Mouse (Mus musculus): ENCODE data around the gene Dnajc13. TPM values are rescaled to one million over a fixed set of nuclear protein-coding genes. Genes with fewer than 3 reads are reported as not detected.

Dnajc13 gene
- polyA plus RNA-seq, 1 experiment from 2014 or later = 20.4 TPM

GRCm38 (mm10) chr9:104251111-104251510 is 11.6 kb downstream of the Dnajc13 start:
- H3K9ac ChIP-seq (replicated peaks; ENCODE audit: low read length) = no peak overlapping the region
- H3K27me3 ChIP-seq (ENCODE audit: control insufficient read depth, insufficient read depth, low read length) = no peaks in the 10 kb centered on the region
- no peaks in the 10 kb centered on the region for H3K9me3 ChIP-seq (replicated peaks; ENCODE audit: control insufficient read depth, low read length)
- DNase-seq (ENCODE audit: low spot score) (no peak), ATAC-seq (replicated peaks; ENCODE audit: insufficient number of reproducible peaks, low FRiP score, low TSS enrichment, low read depth) (no peak)
- H3K4me2 ChIP-seq (ENCODE audit: low read depth, low read length) = no peak overlapping the region
- WGBS = 87% methylated on average over 8 of the region's 8 CpGs
- H3K4me3 ChIP-seq (ENCODE audit: low read depth, low read length) = no peak overlapping the region
- H3K27ac ChIP-seq (replicated peaks; ENCODE audit: low read depth, low read length) = no peak overlapping the region
- H3K4me1 ChIP-seq (ENCODE audit: control insufficient read depth, insufficient read depth, low read length) = no peaks in the 10 kb centered on the region
- H3K36me3 ChIP-seq (replicated peaks; ENCODE audit: control insufficient read depth, insufficient read depth, low read depth, low read length) = no peaks in the 10 kb centered on the region

GRCm38 (mm10) chr9:104247307-104247987 is 15.3 kb downstream of the Dnajc13 start:
- Histone ChIP-seq H3K36me3 (replicated peaks; ENCODE audit: control insufficient read depth, insufficient read depth, low read depth, low read length) (no peaks in the 10 kb centered on the region), H3K27ac (replicated peaks; ENCODE audit: low read depth, low read length) (no peak overlapping the region), H3K4me3 (ENCODE audit: low read depth, low read length) (no peak overlapping the region), H3K4me2 (ENCODE audit: low read depth, low read length) (no peak overlapping the region), H3K9ac (replicated peaks; ENCODE audit: low read length) (no peak overlapping the region), H3K4me1 (ENCODE audit: control insufficient read depth, insufficient read depth, low read length) (no peaks in the 10 kb centered on the region), H3K9me3 (replicated peaks; ENCODE audit: control insufficient read depth, low read length) (no peaks in the 10 kb centered on the region), H3K27me3 (ENCODE audit: control insufficient read depth, insufficient read depth, low read length) (no peaks in the 10 kb centered on the region)
- 81% methylated on average over 6 of the region's 6 CpGs for WGBS
- DNase-seq (ENCODE audit: low spot score) = no peak
- ATAC-seq (replicated peaks; ENCODE audit: insufficient number of reproducible peaks, low FRiP score, low TSS enrichment, low read depth) = no peak

GRCm38 (mm10) chr9:104243799-104244466 is 18.8 kb downstream of the Dnajc13 start:
- WGBS = 86% methylated on average over 9 of the region's 9 CpGs

GRCm38 (mm10) chr9:104240146-104240545 is 22.6 kb downstream of the Dnajc13 start:
- H3K4me1 ChIP-seq (ENCODE audit: control insufficient read depth, insufficient read depth, low read length) = no peaks in the 10 kb centered on the region
- DNase-seq (ENCODE audit: low spot score) (no peak), ATAC-seq (replicated peaks; ENCODE audit: insufficient number of reproducible peaks, low FRiP score, low TSS enrichment, low read depth) (no peak)
- no peak overlapping the region for H3K4me2 ChIP-seq (ENCODE audit: low read depth, low read length)
- H3K9me3 ChIP-seq (replicated peaks; ENCODE audit: control insufficient read depth, low read length) = no peaks in the 10 kb centered on the region
- no peak overlapping the region for H3K4me3 ChIP-seq (ENCODE audit: low read depth, low read length)
- H3K27ac ChIP-seq (replicated peaks; ENCODE audit: low read depth, low read length) = no peak overlapping the region
- H3K27me3 ChIP-seq (ENCODE audit: control insufficient read depth, insufficient read depth, low read length) = no peaks in the 10 kb centered on the region
- WGBS = 92% methylated on average over 7 of the region's 7 CpGs
- no peaks in the 10 kb centered on the region for H3K36me3 ChIP-seq (replicated peaks; ENCODE audit: control insufficient read depth, insufficient read depth, low read depth, low read length)
- H3K9ac ChIP-seq (replicated peaks; ENCODE audit: low read length) = no peak overlapping the region

More at GRCm38 (mm10) chr9:104243799-104244466, 18.8 kb downstream of the Dnajc13 start:
- H3K4me2 ChIP-seq (ENCODE audit: low read depth, low read length) = no peak overlapping the region
- H3K4me1 ChIP-seq (ENCODE audit: control insufficient read depth, insufficient read depth, low read length) = no peaks in the 10 kb centered on the region
- H3K9ac ChIP-seq (replicated peaks; ENCODE audit: low read length) = no peak overlapping the region
- H3K4me3 ChIP-seq (ENCODE audit: low read depth, low read length) = no peak overlapping the region
- no peaks in the 10 kb centered on the region for H3K9me3 ChIP-seq (replicated peaks; ENCODE audit: control insufficient read depth, low read length)
- H3K36me3 ChIP-seq (replicated peaks; ENCODE audit: control insufficient read depth, insufficient read depth, low read depth, low read length) = no peaks in the 10 kb centered on the region
- ATAC-seq (replicated peaks; ENCODE audit: insufficient number of reproducible peaks, low FRiP score, low TSS enrichment, low read depth) = no peak
- H3K27ac ChIP-seq (replicated peaks; ENCODE audit: low read depth, low read length) = no peak overlapping the region
- DNase-seq (ENCODE audit: low spot score) = no peak
- no peaks in the 10 kb centered on the region for H3K27me3 ChIP-seq (ENCODE audit: control insufficient read depth, insufficient read depth, low read length)

GRCm38 (mm10) chr9:104239076-104239475 is 23.7 kb downstream of the Dnajc13 start:
- 97% methylated on average over 8 of the region's 8 CpGs for WGBS

GRCm38 (mm10) chr9:104236256-104236930 is 26.3 kb downstream of the Dnajc13 start:
- Histone ChIP-seq H3K27me3 (ENCODE audit: control insufficient read depth, insufficient read depth, low read length) (no peaks in the 10 kb centered on the region), H3K9me3 (replicated peaks; ENCODE audit: control insufficient read depth, low read length) (no peaks in the 10 kb centered on the region), H3K4me2 (ENCODE audit: low read depth, low read length) (no peak overlapping the region), H3K4me3 (ENCODE audit: low read depth, low read length) (no peak overlapping the region), H3K36me3 (replicated peaks; ENCODE audit: control insufficient read depth, insufficient read depth, low read depth, low read length) (no peaks in the 10 kb centered on the region), H3K4me1 (ENCODE audit: control insufficient read depth, insufficient read depth, low read length) (no peaks in the 10 kb centered on the region), H3K9ac (replicated peaks; ENCODE audit: low read length) (no peak overlapping the region), H3K27ac (replicated peaks; ENCODE audit: low read depth, low read length) (no peak overlapping the region)
- DNase-seq (ENCODE audit: low spot score) (no peak), ATAC-seq (replicated peaks; ENCODE audit: insufficient number of reproducible peaks, low FRiP score, low TSS enrichment, low read depth) (no peak)
- WGBS = 91% methylated on average over 11 of the region's 11 CpGs

More at GRCm38 (mm10) chr9:104239076-104239475, 23.7 kb downstream of the Dnajc13 start:
- Histone ChIP-seq H3K9ac (replicated peaks; ENCODE audit: low read length) (no peak overlapping the region), H3K27me3 (ENCODE audit: control insufficient read depth, insufficient read depth, low read length) (no peaks in the 10 kb centered on the region), H3K4me1 (ENCODE audit: control insufficient read depth, insufficient read depth, low read length) (no peaks in the 10 kb centered on the region), H3K27ac (replicated peaks; ENCODE audit: low read depth, low read length) (no peak overlapping the region), H3K4me3 (ENCODE audit: low read depth, low read length) (no peak overlapping the region), H3K9me3 (replicated peaks; ENCODE audit: control insufficient read depth, low read length) (no peaks in the 10 kb centered on the region), H3K4me2 (ENCODE audit: low read depth, low read length) (no peak overlapping the region), H3K36me3 (replicated peaks; ENCODE audit: control insufficient read depth, insufficient read depth, low read depth, low read length) (no peaks in the 10 kb centered on the region)
- DNase-seq (ENCODE audit: low spot score) (no peak), ATAC-seq (replicated peaks; ENCODE audit: insufficient number of reproducible peaks, low FRiP score, low TSS enrichment, low read depth) (no peak)

- H3K27me3 ChIP-seq (ENCODE audit: control insufficient read depth, insufficient read depth, low read length) = no peaks in the 10 kb centered on the region
- H3K4me1 ChIP-seq (ENCODE audit: control insufficient read depth, insufficient read depth, low read length) = no peaks in the 10 kb centered on the region
- ATAC-seq (replicated peaks; ENCODE audit: insufficient number of reproducible peaks, low FRiP score, low TSS enrichment, low read depth) = no peak
- no peak overlapping the region for H3K27ac ChIP-seq (replicated peaks; ENCODE audit: low read depth, low read length)
- no peaks in the 10 kb centered on the region for H3K9me3 ChIP-seq (replicated peaks; ENCODE audit: control insufficient read depth, low read length)
- 88% methylated on average over 5 of the region's 5 CpGs for WGBS
- DNase-seq (ENCODE audit: low spot score) = no peak
- H3K4me3 ChIP-seq (ENCODE audit: low read depth, low read length) = no peak overlapping the region
- no peaks in the 10 kb centered on the region for H3K36me3 ChIP-seq (replicated peaks; ENCODE audit: control insufficient read depth, insufficient read depth, low read depth, low read length)
- no peak overlapping the region for H3K9ac ChIP-seq (replicated peaks; ENCODE audit: low read length)
- H3K4me2 ChIP-seq (ENCODE audit: low read depth, low read length) = no peak overlapping the region
Observed at GRCm38 (mm10) chr9:104235751-104236150, 27.0 kb downstream of the Dnajc13 start.

GRCm38 (mm10) chr9:104233815-104234214 is 28.9 kb downstream of the Dnajc13 start:
- DNase-seq (ENCODE audit: low spot score) (no peak), ATAC-seq (replicated peaks; ENCODE audit: insufficient number of reproducible peaks, low FRiP score, low TSS enrichment, low read depth) (no peak)

More at GRCm38 (mm10) chr9:104233815-104234214, 28.9 kb downstream of the Dnajc13 start:
- H3K4me1 ChIP-seq (ENCODE audit: control insufficient read depth, insufficient read depth, low read length) = no peaks in the 10 kb centered on the region
- H3K4me3 ChIP-seq (ENCODE audit: low read depth, low read length) = no peak overlapping the region
- H3K27me3 ChIP-seq (ENCODE audit: control insufficient read depth, insufficient read depth, low read length) = no peaks in the 10 kb centered on the region
- peaks cover 1% of the 10 kb centered on the region for H3K36me3 ChIP-seq (replicated peaks; ENCODE audit: control insufficient read depth, insufficient read depth, low read depth, low read length)
- no peaks in the 10 kb centered on the region for H3K9me3 ChIP-seq (replicated peaks; ENCODE audit: control insufficient read depth, low read length)
- H3K9ac ChIP-seq (replicated peaks; ENCODE audit: low read length) = no peak overlapping the region
- H3K27ac ChIP-seq (replicated peaks; ENCODE audit: low read depth, low read length) = no peak overlapping the region
- no peak overlapping the region for H3K4me2 ChIP-seq (ENCODE audit: low read depth, low read length)
- 90% methylated on average over 1 of the region's 1 CpGs for WGBS
